Mouse (Mus musculus) left cerebral cortex, adult 11 months (tissue): ENCODE measurements around the gene Mylk4.

Experiments
- DNase-seq: peaks from one replicate; pipeline ENCODE4 v3.0.0; 2022; ENCODE audit warnings: low spot score

The Mylk4 gene

DNA sequence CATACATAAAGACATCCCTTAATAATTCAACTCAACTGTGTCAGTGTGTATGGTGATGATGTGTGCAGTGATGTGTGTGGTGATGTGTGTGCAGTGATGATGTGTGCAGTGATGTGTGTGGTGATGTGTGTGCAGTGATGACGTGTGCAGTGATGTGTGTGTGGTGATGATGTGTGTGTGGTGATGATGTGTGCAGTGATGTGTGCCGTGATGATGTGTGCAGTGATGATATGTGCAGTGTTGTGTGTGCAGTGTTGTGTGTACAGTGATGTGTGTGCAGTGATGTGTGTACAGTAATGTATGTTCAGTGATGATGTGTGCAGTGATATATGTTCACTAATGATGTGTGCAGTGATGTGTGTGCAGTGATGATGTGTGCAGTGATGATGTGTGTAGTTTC, 75.9 kb downstream of the Mylk4 start:
- DNase-seq = no peak

DNA sequence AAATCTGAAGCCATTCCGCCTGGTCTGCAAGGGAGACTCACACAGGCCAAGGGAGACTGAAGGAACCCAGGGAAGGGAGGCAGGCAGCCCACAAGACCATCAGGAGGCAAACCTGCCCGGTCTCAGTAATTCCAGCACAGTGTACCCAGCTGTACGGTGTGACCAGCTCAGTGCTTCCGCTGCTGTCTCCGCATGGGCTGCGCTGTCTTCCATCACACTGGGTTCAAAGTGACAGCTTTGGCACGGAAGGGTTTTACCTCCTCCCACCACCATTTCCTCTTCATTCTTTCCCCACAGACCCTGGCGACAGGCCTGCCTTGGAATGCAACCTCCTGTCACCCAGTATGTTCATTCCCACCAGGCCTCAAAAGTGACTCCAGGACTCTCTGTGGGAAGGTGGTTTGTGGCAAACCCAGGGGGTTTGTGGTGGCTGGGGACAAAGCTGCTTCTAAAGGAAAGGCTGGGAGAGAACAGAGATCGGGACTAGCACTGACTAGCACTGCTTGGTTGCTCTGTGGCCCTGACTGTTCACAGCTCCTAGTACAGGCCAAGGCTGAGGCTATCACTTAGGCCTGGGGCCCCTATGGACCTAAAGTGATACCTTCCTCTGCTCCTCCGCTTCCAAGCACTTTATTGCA, 77.0 kb downstream of the Mylk4 start:
- DNase-seq = no peak

DNA sequence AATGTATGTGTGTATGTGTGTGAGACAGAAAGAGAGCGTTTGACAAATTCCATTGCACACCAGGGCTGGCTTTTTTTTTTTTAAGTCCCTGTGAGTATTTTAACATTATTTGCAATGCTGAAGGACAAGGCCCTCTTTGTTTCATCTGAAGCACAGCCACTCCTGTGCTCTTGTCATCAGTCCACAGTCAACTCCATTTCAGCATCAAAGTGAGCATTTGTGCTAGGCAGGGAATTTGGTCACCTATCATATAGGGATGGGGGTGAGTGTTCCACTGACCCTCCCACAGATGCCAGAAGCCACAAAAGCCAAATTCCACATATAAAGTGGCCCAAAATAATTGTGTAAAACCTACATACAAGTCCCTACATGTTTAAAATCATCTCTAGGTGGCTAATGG, 78.4 kb downstream of the Mylk4 start:
- no peak for DNase-seq

DNA sequence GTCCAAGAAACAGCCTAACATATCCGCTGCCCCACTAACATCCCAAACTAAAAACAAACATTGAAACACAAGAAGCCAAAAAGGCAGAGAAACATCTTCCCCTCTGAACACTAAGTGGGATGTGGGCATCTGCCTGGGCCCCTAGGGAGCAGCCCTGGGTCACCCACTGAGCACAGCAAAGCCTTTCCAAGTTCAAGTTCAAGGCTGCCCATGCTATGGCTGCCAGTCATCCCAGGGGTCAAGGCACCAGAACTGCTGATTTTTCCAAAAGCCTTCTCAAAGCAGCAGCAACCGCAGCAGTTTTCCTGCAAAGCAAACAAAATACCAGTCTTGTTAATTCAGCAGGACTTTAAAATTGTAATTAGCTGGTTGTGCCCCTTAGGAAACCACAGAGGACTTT, 78.8 kb downstream of the Mylk4 start:
- DNase-seq = no peak

DNA sequence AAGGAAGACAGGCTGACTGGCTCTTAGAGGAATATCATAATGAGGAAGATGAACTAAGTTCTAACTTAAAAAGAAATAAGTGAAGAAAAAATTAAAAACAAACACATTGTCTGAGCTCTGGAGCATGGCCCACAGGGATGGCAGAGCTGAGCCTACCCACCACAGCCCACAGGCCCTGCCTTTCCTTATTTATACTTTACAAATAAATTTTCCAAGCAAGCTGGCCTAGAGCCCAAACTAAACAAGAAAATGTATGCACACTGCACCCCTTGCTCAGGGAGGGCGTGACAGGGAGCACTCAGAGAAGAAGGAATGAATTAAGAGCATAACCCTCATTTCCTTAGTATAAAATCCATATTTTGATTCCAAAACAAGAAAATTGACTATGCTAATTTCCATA, 82.2 kb downstream of the Mylk4 start:
- no peak for DNase-seq

DNA sequence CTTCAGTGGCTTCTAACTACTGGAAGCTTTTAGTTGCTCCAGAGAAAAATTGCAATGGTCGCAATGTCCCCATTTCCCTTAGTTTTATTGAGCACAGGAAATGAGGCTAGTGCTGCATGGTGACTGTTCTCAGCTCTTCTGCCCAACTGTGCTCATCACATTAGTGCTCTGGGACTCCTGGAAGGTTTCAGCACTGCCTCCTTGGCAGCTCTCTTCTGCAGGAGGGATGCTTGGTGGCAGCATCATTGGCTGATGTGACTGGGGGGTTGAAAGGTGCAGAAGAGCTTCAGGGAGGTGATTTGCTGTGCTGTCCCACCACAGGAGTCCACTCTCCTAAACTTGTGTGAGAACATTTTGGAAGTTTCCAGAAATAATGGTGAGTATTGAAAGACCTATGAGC, 84.4 kb downstream of the Mylk4 start:
- no peak for DNase-seq

DNA sequence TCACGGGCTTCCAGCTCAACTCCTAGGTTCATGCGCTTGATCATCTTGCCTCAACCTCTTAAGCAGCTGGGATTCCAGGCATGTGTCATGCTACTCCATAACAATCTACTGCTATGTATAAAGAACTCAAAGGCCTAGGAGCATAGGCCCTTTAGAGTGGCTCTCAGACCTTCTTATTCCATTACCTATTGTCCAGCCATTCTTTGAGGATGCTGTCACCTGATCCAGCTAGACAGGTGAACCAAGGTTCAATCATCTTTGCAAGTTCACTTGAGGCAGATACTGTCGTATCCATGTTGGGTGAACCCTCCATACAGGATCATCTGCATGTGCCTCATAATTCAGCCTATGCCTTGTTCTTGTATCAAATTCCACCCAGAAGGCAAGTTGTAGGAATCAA, 84.8 kb downstream of the Mylk4 start:
- DNase-seq = no peak

DNA sequence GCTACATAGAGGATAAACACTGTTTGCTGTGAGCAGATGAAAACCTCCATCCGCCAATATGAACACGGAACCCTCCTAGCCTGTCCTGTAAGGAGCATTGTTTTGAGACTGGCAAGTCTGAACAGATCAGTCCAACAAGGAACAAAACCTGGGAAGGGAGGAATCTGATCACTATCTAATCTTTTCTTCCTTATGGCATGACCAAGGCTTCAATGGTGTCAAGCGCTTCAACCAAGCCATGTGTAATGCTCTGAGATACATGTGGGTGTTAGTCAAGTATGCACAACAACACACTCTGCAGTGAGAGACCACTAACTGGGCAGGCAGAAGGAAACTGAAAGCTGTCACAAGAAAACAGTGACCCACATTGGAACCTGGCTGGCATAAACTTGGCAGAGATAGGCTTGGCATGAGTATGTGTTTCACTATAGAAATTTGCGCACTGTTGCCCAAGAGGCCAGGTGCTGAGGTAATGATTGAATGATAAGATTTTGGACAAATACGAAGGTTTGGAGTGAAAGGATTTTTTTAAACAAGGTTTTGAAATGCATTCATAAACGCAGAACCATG, 89.8 kb downstream of the Mylk4 start:
- DNase-seq = no peak

DNA sequence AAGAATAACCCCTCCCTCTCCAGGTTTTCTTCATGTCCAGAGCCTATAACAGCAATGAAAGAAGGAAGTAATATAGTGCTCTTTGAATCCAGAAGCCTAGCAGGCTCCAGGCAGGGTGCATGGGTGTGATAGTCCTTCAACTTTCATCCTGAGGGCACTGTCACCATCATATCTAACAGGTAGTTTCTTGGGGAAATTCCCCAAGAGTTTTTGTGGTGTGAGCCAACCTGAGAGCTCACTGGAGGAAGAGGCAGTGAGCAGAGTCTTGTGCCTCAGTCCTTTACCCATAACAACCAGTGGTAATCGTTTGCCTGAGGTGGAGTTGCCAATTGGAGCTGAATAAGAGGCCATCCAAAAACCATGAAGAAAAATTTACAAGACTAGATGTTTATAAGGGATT, 91.2 kb downstream of the Mylk4 start:
- no peak for DNase-seq

DNA sequence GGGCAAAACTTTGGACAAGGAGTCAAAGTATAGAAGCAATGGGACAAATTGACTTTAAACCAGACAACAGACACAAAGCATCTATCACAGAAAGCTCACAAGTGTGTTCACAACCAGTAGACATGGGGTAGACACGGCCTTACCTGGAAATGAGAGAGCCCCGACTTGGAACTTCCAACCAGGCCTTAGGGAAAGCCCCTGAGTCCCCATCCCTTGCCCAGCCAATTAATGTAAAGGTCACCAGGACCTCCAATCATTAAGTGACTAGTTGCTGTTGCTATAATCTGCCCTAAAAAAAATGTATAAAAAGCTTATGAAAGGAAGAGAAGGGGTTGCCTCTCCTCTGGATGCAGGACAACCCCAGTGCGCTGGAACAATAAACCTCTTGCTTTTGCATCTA, 93.5 kb downstream of the Mylk4 start:
- DNase-seq = no peak

DNA sequence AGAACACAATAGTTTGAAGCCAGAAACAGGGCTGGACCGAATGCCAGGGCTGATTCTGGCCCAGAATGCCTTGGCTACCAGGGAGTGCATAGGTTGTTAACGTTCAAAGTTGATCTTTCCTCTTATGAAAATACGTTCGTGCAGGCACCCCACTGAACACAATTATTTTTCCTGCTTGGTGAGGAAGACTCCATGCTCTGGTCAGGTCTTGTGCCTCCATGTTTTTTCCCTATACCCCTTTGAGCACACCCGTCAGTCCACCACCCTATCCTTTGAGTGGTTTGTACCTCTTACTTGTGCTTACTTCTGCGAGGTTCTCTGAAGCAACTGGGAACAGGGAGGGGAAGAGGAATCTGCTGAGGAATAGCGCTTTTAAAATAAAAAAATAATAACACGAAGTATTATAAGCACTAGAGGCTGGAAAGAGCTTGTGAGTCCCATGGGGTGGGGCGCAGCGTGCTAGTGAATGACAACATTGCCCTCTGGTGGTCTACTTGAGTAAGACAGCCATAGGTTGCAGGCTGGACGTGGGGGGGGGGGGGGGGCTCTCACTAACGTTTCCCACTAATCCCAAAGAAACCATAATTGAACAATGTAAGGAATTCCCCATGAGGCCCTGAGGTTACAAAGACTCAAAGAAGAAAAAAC, 102.8 kb downstream of the Mylk4 start:
- peak; percentile 30 for DNase-seq

DNA sequence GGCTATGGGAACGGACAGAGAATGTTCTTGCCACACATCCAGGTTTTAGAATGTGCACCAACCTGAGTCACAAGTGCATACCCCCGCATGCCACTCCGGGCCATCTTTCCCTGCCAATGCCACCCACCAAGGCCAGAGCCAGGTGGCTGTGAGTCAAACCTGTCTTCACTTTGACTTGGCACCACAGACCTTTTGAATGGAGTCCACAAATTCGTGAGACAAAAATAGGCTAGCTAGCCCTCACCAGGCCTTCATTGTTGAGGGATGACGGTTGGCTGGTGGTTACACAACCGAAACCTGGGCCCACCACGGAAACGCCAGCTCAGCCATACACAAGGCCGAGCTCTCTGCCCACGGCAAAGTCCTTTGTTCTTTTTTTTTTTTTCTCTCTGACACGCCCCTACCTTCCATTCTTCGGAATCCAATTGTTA, 103.6 kb downstream of the Mylk4 start:
- DNase-seq = no peak

DNA sequence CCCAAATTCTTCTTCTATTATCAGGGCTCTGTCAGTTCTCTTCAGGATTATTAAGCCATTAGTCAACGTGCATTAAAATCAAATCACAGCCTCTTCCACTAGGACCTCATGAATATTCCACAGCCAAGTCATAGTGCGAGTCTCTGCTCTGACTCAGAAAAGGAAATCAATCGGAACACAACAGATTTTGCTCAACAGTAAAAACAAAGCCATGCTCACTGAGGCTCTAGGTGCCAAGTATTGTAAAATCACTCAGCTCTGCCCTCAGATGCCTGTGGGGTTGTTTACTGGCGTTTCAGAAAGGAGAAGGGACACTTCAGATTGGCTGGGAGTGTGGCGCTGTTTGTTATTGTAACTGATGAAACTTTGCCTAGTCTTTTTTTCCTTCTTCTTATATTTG, 104.8 kb downstream of the Mylk4 start:
- DNase-seq = no peak

DNA sequence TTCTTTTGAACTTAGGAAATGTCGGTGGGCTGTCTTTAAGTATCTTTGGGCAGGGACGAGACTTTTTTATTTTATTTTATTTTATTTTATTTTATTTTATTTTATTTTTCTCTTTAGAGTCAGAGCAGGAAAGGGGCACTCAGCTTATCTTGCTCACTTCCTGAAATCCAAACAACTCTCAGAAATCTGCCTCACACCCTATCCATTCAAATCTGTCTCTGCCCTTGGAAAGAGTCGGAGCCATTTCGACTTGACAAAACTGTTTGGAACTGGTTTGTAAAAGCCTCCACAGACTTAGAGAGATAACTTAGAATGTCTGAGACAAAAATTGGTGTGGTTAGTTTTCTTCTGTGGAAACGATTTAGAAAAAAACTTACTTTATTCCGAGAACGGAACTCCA, 113.0 kb downstream of the Mylk4 start:
- no peak for DNase-seq

DNA sequence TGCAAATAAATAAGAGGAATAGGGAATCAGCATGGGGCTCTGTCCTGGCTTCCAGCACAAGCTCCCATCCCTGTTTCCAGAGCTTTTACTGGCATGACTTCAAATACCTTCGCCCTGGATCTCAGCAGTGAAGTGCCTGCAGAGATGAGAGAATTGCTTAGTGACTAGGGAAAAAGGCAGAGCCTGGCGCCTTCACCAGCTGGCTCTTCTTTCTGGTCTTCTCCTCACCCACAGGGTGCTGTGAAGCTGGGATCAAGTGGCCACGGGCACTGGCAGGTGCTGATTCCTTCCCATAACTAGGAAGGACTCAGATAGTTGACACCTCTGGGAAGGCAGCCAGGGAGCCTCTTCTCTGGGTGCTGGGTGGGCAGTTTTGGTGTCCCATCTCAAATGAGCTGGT, 115.5 kb downstream of the Mylk4 start:
- DNase-seq = no peak

DNA sequence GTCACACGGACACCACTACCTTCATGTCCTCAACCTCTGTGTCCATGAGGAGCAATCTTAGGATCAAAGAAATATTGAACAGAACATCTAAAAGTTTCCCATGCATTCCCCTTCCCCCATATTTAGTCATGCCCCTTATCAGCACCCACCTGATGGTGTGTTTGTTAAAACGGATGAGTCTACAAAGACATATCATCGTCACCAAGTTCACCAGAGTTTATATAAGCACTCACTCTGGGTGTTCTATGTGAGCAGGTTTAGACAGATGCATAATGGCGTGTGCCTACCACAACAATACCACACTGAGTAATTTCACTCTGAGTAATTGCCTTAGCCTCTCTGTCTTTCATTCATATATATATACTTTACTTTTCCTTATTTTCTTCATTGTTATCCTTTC, 116.4 kb downstream of the Mylk4 start:
- no peak for DNase-seq

DNA sequence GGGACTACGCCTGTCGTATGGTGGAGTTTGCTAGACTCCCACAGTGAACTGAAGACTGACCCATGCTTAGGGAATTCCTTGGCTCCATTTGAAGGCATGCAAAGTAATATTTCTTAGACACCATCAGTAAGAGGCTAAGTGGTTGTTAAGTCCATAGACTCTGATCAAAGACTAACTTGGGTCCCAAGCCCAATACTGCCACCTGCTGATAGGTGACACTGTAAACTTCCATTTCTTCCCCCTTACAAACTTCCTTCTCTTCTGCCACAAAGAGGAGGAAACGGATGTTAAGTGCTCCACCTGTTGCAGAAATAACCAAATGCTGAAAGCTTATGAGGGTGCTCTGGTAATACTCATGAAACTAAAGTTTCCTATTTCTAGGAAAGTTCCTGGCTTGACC, 121.7 kb downstream of the Mylk4 start:
- no peak for DNase-seq

DNA sequence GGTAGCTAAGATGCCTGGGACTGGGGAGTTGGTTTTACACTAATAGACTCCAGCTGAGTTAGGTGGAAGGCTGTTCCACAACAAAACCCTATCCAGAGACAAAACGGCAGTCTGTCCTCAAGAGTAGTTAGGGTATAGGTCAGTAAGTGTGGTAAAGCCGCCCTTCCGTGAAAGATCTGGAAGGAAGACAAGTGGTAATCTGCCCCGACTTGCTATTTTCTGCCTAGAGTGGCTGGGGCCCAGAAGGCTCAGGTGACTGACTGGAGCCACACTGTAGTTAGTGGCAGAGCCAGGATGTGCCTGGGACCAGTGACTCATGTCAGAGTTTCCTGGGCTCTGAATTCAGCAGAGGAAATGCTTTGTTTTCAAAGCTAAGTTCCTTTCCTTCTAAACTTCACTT, 123.5 kb downstream of the Mylk4 start:
- no peak for DNase-seq

DNA sequence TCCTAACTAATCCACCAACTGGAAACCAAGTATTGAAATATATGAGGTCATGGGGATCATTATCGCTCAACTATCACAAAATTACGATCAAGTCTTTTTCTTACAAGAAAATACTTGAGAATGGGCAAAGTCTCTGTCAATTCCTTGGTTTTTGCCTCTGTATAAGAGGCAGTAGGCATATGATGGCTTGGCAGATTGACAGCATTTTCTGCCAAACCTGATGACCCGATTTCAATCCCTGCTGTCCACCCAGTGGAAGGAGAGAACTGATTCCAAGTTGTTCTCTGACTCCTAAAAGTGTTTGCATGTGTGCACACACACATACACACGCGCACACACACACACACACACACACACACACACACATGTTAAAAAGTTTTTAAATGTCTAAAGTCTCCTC, 124.5 kb downstream of the Mylk4 start:
- no peak for DNase-seq

DNA sequence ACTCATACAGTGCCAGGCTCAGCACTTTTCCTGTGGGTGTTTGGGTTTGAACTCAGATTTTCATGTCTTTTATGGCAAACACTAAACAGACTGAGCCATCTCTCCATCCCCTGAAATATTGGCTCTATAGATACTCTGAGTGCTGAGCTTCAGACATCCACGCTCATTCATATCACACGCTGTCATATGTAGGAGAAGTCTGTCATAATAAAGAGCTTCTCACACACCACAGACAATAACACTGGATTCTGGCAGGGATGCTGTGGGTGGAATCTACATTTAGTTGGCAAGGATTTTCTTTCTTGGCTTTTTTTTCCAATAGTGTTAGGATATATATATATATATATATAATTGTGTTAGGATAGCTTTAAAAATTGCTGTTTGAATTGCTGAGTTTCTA, 126.2 kb downstream of the Mylk4 start:
- DNase-seq = no peak
